Mouse (Mus musculus) liver, postnatal 0 days (tissue): ENCODE measurements around the gene Reep1. TPM values are rescaled to one million over a fixed set of nuclear protein-coding genes. Genes with fewer than 3 reads are reported as not detected.
"Not testable (repeated sequence)": the region's sequence is repeated elsewhere in the genome, so short reads cannot be mapped to it uniquely, and the experiment has no call there.

Source experiments
- ATAC-seq: fragments of 200-750 bp; cut with Nextera tagmentation; 2 replicates; pipeline ENCODE4 v1.8.0; 2017; ENCODE audit warnings: mild to moderate bottlenecking, moderate library complexity
- DNase-seq: peaks from one replicate; pipeline ENCODE4 v3.0.0-alpha.2; 2016
- H3K27ac ChIP-seq: fragments of 300-500 bp; sonication (generic); 2 replicates; pipeline ENCODE4 v1.5.1; 2014; ENCODE audit warnings: antibody characterized with exemption, moderate library complexity, mild to moderate bottlenecking, low read depth
- H3K27me3 ChIP-seq: fragments of 300-500 bp; sonication (generic); 2 replicates; pipeline ENCODE4 v1.6.1; 2014; ENCODE audit warnings: low read length, control low read depth, mixed read lengths; ENCODE audit not compliant: insufficient read depth
- H3K36me3 ChIP-seq: fragments of 300-500 bp; sonication (generic); replicated peaks from 2 replicates; pipeline ENCODE4 v1.6.1; 2014; ENCODE audit warnings: mild to moderate bottlenecking, control low read depth, low read length, moderate library complexity, mixed read lengths; ENCODE audit not compliant: insufficient read depth
- H3K4me1 ChIP-seq: fragments of 300-500 bp; sonication (generic); 2 replicates; pipeline ENCODE4 v1.6.1; 2014; ENCODE audit warnings: antibody characterized with exemption, mild to moderate bottlenecking, control low read depth; ENCODE audit not compliant: insufficient read depth
- H3K4me2 ChIP-seq: fragments of 300-500 bp; sonication (generic); 2 replicates; pipeline ENCODE4 v1.6.1; 2014; ENCODE audit warnings: low read depth, mild to moderate bottlenecking, low read length, moderate library complexity, mixed read lengths
- H3K4me3 ChIP-seq: fragments of 300-500 bp; sonication (generic); 2 replicates; pipeline ENCODE4 v1.5.1; 2014; ENCODE audit warnings: low read depth, low read length
- H3K9ac ChIP-seq: fragments of 300-500 bp; sonication (generic); replicated peaks from 2 replicates; pipeline ENCODE4 v1.6.1; 2014; ENCODE audit warnings: mild to moderate bottlenecking, moderate library complexity
- H3K9me3 ChIP-seq: fragments of 300-500 bp; sonication (generic); 2 replicates; pipeline ENCODE4 v1.6.1; 2016; ENCODE audit warnings: mild to moderate bottlenecking, control low read depth, low read length, mixed read lengths
- CTCF ChIP-seq: sonication (generic); IDR thresholded peaks from 2 replicates; pipeline ENCODE4 v1.5.1; 2016; ENCODE audit warnings: antibody characterized with exemption, low read depth
- EP300 ChIP-seq: IDR thresholded peaks from 2 replicates; pipeline ENCODE4 v1.6.1; 2016; ENCODE audit warnings: antibody characterized with exemption, low read depth, mild to moderate bottlenecking
- WGBS: fragments of 180-500 bp; shearing (Covaris S2); extraction: QIAGEN DNeasy Blood & Tissue Kit; methylation state at CpG from one replicate; pipeline ENCODE4 v1.1.7; 2014; ENCODE audit not compliant: insufficient replicate concordance; 5-methylcytosine and 5-hydroxymethylcytosine counted together
- polyA plus RNA-seq: library from polyadenylated mRNA; unstranded; fragments of >200 nt; fragmentation: Nextera tagmentation; extraction: Ambion mirVana; gene quantifications from 2 replicates; pipeline ENCODE4 v1.2.1, GENCODE M21; 2015

Gene Reep1
- polyA plus RNA-seq, 1 experiment from 2014 or later = 2.3 TPM

DNA sequence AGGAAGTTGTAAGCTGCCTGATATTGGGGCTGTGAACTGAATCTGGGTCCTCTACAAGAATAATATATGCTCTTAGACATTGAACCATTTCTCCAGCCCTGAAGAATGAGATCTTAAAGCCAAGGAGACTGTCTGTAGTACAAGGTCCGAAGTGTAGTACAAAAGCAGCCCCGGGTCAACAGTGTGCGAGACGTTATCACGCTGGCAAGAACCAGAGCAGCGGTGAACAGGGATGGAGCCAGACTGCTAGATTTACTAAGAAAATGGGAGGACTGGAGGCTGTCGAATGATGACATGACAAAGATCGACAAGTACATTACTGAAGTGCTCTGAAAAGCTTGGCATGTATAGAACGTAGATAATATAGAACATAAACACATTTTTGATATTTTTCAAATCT, 122.4 kb downstream of the Reep1 start:
- no peak overlapping the region for H3K4me3 ChIP-seq
- no peaks in the 10 kb centered on the region for H3K27me3 ChIP-seq
- 84% methylated on average over 9 of the region's 9 CpGs for WGBS
- peaks cover 10% of the 10 kb centered on the region for H3K4me1 ChIP-seq
- DNase-seq (no peak), ATAC-seq (no peak)
- peaks cover 1% of the 10 kb centered on the region; the same call in 1 of the 2 replicates for H3K36me3 ChIP-seq
- peak overlapping the region; percentile 80; the same call in 1 of the 2 replicates for H3K4me2 ChIP-seq
- H3K9me3 ChIP-seq = no peaks in the 10 kb centered on the region
- no peak overlapping the region for H3K9ac ChIP-seq
- TF ChIP-seq EP300 (no peak), CTCF (no peak)
- H3K27ac ChIP-seq = no peak overlapping the region

DNA sequence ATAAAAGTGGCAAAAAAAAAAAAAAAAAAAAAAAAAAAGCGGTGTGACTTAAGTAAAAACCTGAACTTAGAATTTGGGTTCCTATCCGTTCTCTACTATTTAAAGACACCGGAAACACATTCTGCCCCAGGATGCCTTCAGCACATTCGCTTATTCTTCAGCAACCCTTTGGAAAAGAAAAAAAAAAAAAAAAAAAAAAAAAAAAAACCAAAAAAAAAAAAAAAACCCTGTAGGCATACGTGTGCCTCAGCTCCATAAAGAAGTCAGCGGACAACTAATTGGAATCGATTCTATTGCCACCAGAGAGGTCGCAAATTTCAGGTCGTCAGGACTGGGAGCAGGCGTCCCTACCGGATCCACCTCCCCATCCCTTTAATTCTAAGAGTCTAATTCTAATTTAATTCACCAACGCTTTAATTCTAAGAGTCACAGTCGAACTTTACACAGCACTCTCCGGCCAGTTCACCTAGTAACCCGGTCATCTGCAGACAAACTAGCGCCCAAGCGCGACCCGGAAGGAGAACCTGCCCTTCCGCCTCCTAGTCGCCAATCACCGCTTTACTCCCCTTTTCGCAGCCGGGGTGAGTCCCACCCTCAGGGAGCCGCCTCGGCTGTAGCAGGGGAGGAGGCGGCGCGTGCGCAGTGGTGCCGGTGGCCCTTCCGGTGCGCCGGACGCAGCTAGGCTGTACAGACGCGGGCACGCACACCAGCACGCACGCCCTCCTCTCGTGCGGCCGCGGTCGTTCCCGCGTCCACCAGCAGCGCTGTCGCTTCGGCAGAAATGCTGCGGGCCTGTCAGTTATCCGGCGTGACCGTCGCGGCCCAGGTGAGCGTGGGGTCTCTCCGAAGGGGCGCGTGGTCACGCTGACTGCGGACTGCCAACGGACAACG, 123.6 kb downstream of the Reep1 start, which contains the start of gene Immt:
Gene Immt (plus strand): TSS at position 642 of the 891 bp plus-strand sequence.
- peak within 1 kb of the TSS; percentile 80 for H3K4me2 ChIP-seq
- TF ChIP-seq CTCF (0 out of 2 replicates have a peak, but pooled peaks have one; percentile 1), EP300 (no peak)
- ATAC-seq = peak; percentile 98
- H3K9ac ChIP-seq = peak within 1 kb of the TSS; percentile 85
- under 1% methylated on average over 64 of the region's 64 CpGs for WGBS
- peak; percentile 97 for DNase-seq
- peaks cover 3% of the 10 kb centered on the region; the same call in 1 of the 2 replicates for H3K36me3 ChIP-seq
- no peaks in the 10 kb centered on the region for H3K27me3 ChIP-seq
- H3K4me3 ChIP-seq = peak within 1 kb of the TSS; percentile 85
- peaks cover 10% of the 10 kb centered on the region for H3K4me1 ChIP-seq
- no peaks in the 10 kb centered on the region for H3K9me3 ChIP-seq
- peak within 1 kb of the TSS; percentile 98 for H3K27ac ChIP-seq

DNA sequence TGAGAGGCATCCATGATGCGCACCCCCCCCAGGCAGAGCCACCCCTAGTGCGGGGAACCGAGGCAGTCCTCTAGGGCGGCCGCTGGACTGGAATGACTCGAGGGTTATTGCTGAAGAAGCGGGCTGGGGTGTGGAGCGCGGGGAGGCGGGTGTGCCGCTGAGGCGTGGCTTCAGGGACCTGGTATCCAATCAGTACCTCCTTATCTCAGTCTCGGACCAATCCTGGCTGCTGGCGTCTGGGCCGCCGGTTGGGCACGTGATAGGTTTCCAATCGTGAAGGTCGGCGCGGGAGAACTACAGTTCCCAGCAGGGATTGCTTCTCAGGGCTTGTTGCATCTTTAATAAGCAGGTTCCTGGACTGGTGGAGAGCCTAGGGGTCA, 124.2 kb downstream of the Reep1 start:
- WGBS = 0% methylated on average over 21 of the region's 21 CpGs
- Histone ChIP-seq H3K4me2 (peak overlapping the region; percentile 80), H3K9ac (peak overlapping the region; percentile 85), H3K4me1 (peaks cover 10% of the 10 kb centered on the region), H3K36me3 (peaks cover 3% of the 10 kb centered on the region; the same call in 1 of the 2 replicates), H3K27me3 (no peaks in the 10 kb centered on the region), H3K27ac (peak overlapping the region; percentile 98), H3K4me3 (peak overlapping the region; percentile 85), H3K9me3 (no peaks in the 10 kb centered on the region)
- TF ChIP-seq EP300 (peak; percentile 42; the same call in 1 of the 2 replicates), CTCF (no peak)
- ATAC-seq = peak; percentile 97
- DNase-seq = peak; percentile 94

DNA sequence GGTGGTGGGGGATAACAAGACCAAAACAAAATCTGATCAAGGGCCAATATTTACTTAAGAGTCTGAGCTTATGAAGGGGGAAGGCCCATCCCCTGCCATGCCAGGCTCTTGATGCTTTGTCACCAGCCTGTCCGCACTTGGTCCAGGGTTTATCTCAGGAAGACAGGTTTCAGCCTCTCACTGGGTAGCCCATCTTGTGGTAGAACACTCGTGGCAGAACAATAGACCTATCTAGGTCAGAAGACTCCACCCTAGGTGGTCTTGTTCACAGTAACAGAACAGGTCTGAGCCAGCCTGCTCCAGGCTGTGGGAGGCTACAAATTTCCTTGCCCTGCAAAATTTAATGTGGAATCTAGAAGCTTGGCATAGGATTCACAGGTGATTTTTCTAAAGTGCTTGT, 129.4 kb downstream of the Reep1 start:
- ATAC-seq (no peak), DNase-seq (no peak)
- Histone ChIP-seq H3K9me3 (no peaks in the 10 kb centered on the region), H3K4me1 (peaks cover 17% of the 10 kb centered on the region), H3K27me3 (no peaks in the 10 kb centered on the region), H3K4me2 (no peak overlapping the region), H3K4me3 (no peak overlapping the region), H3K9ac (no peak overlapping the region), H3K36me3 (peaks cover 3% of the 10 kb centered on the region; the same call in 1 of the 2 replicates), H3K27ac (no peak overlapping the region)
- WGBS = 40% methylated on average over 2 of the region's 2 CpGs
- TF ChIP-seq EP300 (no peak), CTCF (no peak)

DNA sequence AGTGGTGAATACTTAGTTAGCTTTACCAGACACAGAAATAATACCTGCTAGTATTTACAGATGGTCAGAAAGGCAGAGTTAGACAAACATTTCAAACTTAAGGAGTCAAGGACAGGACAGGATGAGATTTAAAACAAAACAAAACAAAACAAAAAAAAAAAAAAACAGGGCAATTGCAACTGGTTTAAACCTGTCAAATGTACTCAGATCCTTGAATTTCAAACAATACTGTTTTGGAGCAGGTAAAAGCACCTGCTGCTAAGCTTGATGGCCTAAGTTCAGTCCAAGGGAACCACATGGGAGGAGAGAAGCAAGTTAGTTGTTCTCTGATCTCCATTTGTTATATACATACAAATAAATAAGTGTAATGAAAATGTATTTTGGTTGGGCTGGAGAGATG, 132.5 kb downstream of the Reep1 start:
- H3K9me3 ChIP-seq = no peaks in the 10 kb centered on the region
- H3K9ac ChIP-seq = no peak overlapping the region
- no peak for ATAC-seq
- peaks cover 1% of the 10 kb centered on the region; the same call in 1 of the 2 replicates for H3K36me3 ChIP-seq
- no peak overlapping the region for H3K4me3 ChIP-seq
- TF ChIP-seq CTCF (no peak), EP300 (no peak)
- H3K4me1 ChIP-seq = peaks cover 11% of the 10 kb centered on the region; the same call in 1 of the 2 replicates
- H3K27ac ChIP-seq = no peak overlapping the region
- no peak overlapping the region for H3K4me2 ChIP-seq
- no peak for DNase-seq
- no peaks in the 10 kb centered on the region for H3K27me3 ChIP-seq

DNA sequence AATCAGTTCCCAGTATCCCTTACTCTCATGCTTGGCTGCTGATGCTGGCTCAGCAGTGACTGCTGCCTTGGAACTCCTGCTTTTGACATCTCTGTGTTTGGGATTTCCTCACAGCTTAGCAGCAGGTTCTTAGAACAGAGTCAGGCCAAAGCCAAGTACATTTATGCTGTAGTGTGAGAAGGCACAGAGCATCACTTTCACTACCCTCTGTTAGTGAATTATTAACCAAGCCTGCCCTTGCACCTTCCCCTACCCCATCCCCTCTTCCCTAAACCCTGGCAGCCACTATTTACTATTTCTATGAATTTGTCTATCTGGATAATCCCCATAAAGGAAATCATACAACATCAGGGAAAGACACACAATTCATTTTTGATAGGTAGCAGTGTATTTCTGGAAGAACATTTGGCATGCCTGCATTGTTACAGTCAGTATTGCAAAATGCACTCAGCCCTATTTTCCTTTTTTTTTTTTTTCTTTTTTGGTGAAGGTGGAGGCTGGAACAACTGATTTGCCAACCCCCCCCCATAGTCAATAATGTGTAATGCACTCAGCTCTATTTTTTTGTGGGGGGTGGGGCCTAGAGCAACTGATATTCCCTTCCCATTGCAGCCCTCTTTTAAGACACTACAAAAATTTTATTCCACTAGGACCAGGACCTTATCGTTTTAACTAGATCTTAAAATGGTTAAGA, 133.4 kb downstream of the Reep1 start:
- 82% methylated on average over 1 of the region's 1 CpGs for WGBS
- no peak overlapping the region for H3K9ac ChIP-seq
- no peak for TF ChIP-seq CTCF
- no peak for TF ChIP-seq EP300
- no peak for DNase-seq
- no peaks in the 10 kb centered on the region for H3K9me3 ChIP-seq
- H3K36me3 ChIP-seq = no peaks in the 10 kb centered on the region; the same call in none of the 2 replicates
- peak; percentile 83 for ATAC-seq
- H3K4me2 ChIP-seq = no peak overlapping the region; the same call in 1 of the 2 replicates
- H3K27me3 ChIP-seq = no peaks in the 10 kb centered on the region
- no peak overlapping the region for H3K4me3 ChIP-seq
- H3K4me1 ChIP-seq = peaks cover 11% of the 10 kb centered on the region; the same call in 1 of the 2 replicates
- H3K27ac ChIP-seq = peak overlapping the region; percentile 22; the same call in 1 of the 2 replicates

DNA sequence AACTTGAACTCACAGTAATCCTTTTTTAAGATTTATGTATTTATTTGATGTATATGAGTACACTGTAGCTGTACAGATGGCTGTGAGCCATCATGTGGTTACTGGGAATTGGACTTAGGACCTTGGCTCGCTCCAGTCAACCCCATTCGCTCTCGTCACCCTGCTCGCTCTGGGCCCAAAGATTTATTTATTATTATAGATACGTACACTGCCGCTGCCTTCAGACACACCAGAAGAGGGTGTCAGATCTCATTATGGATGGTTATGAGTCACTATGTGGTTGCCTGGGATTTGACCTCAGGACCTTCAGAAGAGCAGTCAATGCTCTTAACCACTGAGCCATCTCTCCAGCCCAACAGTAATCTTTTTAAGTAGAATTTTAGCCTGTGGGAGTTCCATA, 139.5 kb downstream of the Reep1 start:
- ATAC-seq = not testable (repeated sequence)

More for the DNA sequence above, 139.5 kb downstream of the Reep1 start:
- H3K4me1 ChIP-seq, H3K4me3 ChIP-seq, DNase-seq, H3K27ac ChIP-seq, H3K4me2 ChIP-seq, H3K9ac ChIP-seq, H3K27me3 ChIP-seq, H3K9me3 ChIP-seq: not testable (repeated sequence)
- H3K36me3 ChIP-seq = peaks cover 15% of the 10 kb centered on the region
- 85% methylated on average over 6 of the region's 6 CpGs for WGBS
